Mouse (Mus musculus) liver, embryonic 13.5 days (tissue): ENCODE data around the gene Ldb3. TPM values are rescaled to one million over a fixed set of nuclear protein-coding genes. Genes with fewer than 3 reads are reported as not detected.
A peak's percentile ranks its signal among the peaks of the same experiment; 100 is the strongest.

ENCODE experiments used
- ATAC-seq: fragments of 200-750 bp; cut with Nextera tagmentation; 2 replicates; pipeline ENCODE4 v1.8.0; 2017; ENCODE audit warnings: low read depth, mild to moderate bottlenecking, moderate number of reproducible peaks, moderate library complexity
- DNase-seq: peaks from one replicate; pipeline ENCODE4 v3.0.0; 2022
- H3K27ac ChIP-seq: fragments of 300-500 bp; sonication (generic); 2 replicates; pipeline ENCODE4 v1.5.1; 2015; ENCODE audit warnings: moderate library complexity, mild to moderate bottlenecking, inconsistent platforms
- H3K27me3 ChIP-seq: fragments of 300-500 bp; sonication (generic); 2 replicates; pipeline ENCODE4 v1.6.1; 2015; ENCODE audit warnings: mild to moderate bottlenecking, inconsistent platforms
- H3K36me3 ChIP-seq: fragments of 300-500 bp; sonication (generic); 2 replicates; pipeline ENCODE4 v1.6.1; 2015; ENCODE audit warnings: mild to moderate bottlenecking, inconsistent platforms
- H3K4me1 ChIP-seq: fragments of 300-500 bp; sonication (generic); replicated peaks from 2 replicates; pipeline ENCODE4 v1.6.1; 2015; ENCODE audit warnings: inconsistent platforms
- H3K4me2 ChIP-seq: fragments of 300-500 bp; sonication (generic); 2 replicates; pipeline ENCODE4 v1.6.1; 2015; ENCODE audit warnings: inconsistent platforms, mild to moderate bottlenecking, moderate library complexity
- H3K4me3 ChIP-seq: fragments of 300-500 bp; sonication (generic); replicated peaks from 2 replicates; pipeline ENCODE4 v1.5.1; 2015; ENCODE audit warnings: mild to moderate bottlenecking, inconsistent platforms
- H3K9ac ChIP-seq: fragments of 300-500 bp; sonication (generic); 2 replicates; pipeline ENCODE4 v1.6.1; 2015; ENCODE audit warnings: mild to moderate bottlenecking, inconsistent platforms
- H3K9me3 ChIP-seq: fragments of 300-500 bp; sonication (generic); replicated peaks from 2 replicates; pipeline ENCODE4 v1.6.1; 2016; ENCODE audit warnings: inconsistent platforms
- WGBS: fragments of 180-500 bp; shearing (Covaris S2); methylation state at CpG from one replicate; pipeline ENCODE4 v1.1.7; 2015; ENCODE audit not compliant: insufficient replicate concordance; 5-methylcytosine and 5-hydroxymethylcytosine counted together
- polyA plus RNA-seq: library from polyadenylated mRNA; unstranded; fragments of >200 nt; fragmentation: Nextera tagmentation; extraction: Ambion mirVana; gene quantifications from 2 replicates; pipeline ENCODE4 v1.2.1, GENCODE M21; 2015

The Ldb3 gene
- polyA plus RNA-seq, 1 experiment from 2014 or later: 0.54 TPM

DNA sequence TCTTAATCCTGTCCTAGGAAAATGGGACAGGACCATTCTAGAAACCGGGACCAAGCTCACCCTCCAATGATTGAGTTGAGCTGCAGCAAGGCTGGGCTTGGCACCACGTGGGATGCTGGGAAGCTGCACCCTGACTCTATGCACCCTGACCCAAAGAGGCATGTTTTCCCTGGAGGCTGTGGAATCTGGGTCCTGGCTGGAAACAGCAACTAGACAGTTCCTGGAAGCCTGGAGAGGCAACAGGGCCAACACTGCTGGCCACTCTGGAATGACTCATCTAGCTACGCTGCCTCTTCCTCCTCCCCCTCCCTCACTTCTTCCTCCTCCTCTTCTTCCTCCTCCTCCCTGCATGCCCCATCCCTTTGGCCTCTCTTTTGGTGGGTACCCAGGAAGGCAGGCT lies 34.4 kb downstream of the Ldb3 start:
- WGBS: 35% methylated on average over 3 of the region's 3 CpGs
- no peak for ATAC-seq

DNA sequence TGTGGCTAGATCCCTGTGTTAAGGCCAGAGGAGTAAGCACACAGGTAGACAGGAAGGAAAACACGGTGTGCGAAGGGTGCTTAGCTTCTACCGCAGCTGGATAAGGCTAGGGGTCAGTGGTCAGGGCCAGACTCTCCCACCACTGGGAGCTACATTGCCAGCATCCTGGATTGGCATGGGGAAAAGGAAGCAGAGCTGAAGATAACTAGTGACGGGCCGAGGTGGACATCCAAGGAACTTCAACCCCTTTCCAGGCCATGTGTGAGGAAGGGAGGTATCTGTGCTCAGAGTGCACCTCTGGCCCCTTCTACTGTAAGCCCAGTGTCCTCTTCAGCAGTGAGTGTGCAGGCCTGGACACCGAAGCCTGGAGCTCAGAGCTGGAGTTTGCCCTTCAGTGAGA lies 35.0 kb downstream of the Ldb3 start:
- Histone ChIP-seq H3K9me3 (no peaks in the 10 kb centered on the region), H3K27me3 (peaks cover 27% of the 10 kb centered on the region), H3K27ac (no peak overlapping the region), H3K9ac (no peak overlapping the region), H3K4me1 (peaks cover 9% of the 10 kb centered on the region), H3K4me3 (no peak overlapping the region), H3K36me3 (no peaks in the 10 kb centered on the region), H3K4me2 (no peak overlapping the region)
- DNase-seq (no peak), ATAC-seq (no peak)
- WGBS: 64% methylated on average over 6 of the region's 6 CpGs

More for the DNA sequence above, 34.4 kb downstream of the Ldb3 start:
- no peaks in the 10 kb centered on the region for H3K36me3 ChIP-seq
- H3K4me2 ChIP-seq: no peak overlapping the region
- DNase-seq: no peak
- no peaks in the 10 kb centered on the region for H3K9me3 ChIP-seq
- H3K9ac ChIP-seq: no peak overlapping the region
- H3K27me3 ChIP-seq: peaks cover 21% of the 10 kb centered on the region
- H3K4me1 ChIP-seq: peaks cover 3% of the 10 kb centered on the region; the same call in 1 of the 2 replicates
- H3K4me3 ChIP-seq: no peak overlapping the region
- no peak overlapping the region for H3K27ac ChIP-seq

DNA sequence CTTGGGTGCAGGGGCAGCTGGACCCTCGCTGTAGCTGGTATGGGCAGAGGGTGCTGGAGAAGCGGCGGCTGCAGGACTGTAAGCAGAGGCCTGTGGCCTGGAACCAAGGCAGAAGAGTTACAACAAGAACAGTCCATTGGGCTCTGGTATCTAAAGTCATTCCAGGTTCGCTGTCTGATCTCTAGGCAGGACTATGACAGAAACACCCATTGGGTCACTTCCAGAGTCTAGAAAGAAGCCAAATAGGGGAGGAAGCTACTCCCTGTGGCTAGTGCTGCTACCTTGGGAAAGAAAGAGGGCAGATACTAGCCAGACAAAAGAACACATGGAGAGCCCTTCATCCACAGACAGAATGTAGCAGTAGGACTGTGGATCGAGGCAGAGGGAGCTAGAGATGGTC lies 36.3 kb downstream of the Ldb3 start:
- no peak overlapping the region for H3K4me2 ChIP-seq
- ATAC-seq (no peak), DNase-seq (no peak)
- H3K9ac ChIP-seq: no peak overlapping the region
- no peaks in the 10 kb centered on the region for H3K36me3 ChIP-seq
- H3K4me3 ChIP-seq: no peak overlapping the region
- H3K4me1 ChIP-seq: peaks cover 11% of the 10 kb centered on the region
- WGBS: 53% methylated on average over 5 of the region's 5 CpGs
- peaks cover 39% of the 10 kb centered on the region for H3K27me3 ChIP-seq
- H3K27ac ChIP-seq: no peak overlapping the region
- H3K9me3 ChIP-seq: no peaks in the 10 kb centered on the region

DNA sequence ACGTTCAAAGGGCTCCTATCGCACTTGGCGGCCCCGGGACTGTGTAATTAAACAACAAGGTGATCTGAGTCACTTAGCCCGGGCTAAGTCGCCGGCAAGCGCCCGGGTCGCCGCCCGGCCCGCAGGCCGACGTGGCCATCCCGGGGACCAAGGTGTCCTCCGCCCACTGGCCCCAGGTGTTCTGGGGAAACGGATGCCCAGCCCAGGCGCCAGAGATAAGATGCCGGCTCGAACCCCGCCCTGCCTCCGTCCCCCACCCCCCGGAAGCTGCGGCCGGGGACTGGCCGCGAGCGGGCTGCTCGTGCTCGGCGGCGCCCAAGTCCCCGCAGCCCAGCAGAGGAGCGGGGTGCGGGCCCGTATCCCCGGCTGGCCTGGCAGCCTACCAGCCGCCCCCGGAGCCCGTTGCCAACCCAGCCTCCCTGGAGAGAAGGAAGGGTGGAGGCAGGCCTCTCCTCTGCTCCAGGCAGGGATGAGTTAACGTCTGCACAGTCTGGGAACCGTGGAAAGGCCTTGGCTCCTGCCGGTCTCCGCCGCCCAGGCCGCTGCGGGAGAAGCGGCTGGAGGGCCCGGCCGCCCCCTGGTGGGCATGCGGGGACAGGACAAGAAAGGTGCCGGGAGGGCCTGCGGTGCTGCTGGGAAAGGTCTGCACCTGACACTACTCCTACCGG lies 39.3 kb downstream of the Ldb3 start:
- DNase-seq: peak; percentile 55
- H3K27ac ChIP-seq: no peak overlapping the region
- H3K36me3 ChIP-seq: no peaks in the 10 kb centered on the region
- peaks cover 61% of the 10 kb centered on the region for H3K27me3 ChIP-seq
- H3K9ac ChIP-seq: peak overlapping the region; percentile 71
- ATAC-seq: peak; percentile 84
- H3K4me1 ChIP-seq: peaks cover 11% of the 10 kb centered on the region
- H3K4me2 ChIP-seq: peak overlapping the region; percentile 90
- no peaks in the 10 kb centered on the region for H3K9me3 ChIP-seq
- WGBS: 1% methylated on average over 55 of the region's 55 CpGs
- peak overlapping the region; percentile 67 for H3K4me3 ChIP-seq

DNA sequence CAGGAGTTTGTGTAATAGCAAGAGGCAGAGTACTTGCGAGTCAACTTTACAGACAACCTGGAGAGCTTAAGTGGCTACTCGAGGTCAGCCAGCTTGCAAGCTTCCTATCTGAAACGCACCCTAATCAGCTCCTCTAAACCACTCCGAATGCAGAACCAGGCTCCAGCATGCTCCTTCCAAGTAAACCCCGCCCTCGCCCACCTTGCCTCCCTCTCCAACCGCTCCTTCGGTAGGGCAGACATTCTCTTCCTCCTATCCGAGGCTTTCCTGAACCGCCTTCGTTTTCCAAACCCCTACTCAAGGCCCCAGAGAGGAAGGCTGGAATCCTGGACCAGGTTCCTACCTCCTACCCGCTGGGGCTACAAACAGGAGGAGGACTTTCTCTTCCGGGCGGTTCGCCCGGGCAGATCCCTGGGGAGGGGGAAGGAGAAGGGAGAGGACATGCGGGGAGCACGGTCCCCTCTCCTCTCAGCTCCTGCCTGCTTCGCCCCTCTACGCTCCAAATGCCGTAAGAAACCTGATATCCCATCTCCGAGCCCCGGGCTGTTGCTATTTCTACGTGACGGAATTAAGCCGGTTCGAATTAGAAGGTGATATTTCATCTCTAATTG lies 40.0 kb downstream of the Ldb3 start:
- H3K4me2 ChIP-seq: peak overlapping the region; percentile 90
- H3K4me3 ChIP-seq: peak overlapping the region; percentile 67
- H3K4me1 ChIP-seq: peaks cover 11% of the 10 kb centered on the region
- H3K9ac ChIP-seq: peak overlapping the region; percentile 71
- H3K9me3 ChIP-seq: no peaks in the 10 kb centered on the region
- ATAC-seq: peak; percentile 10; the same call in 1 of the 2 replicates
- no peaks in the 10 kb centered on the region for H3K36me3 ChIP-seq
- peak; percentile 3 for DNase-seq
- peaks cover 64% of the 10 kb centered on the region for H3K27me3 ChIP-seq
- 2% methylated on average over 27 of the region's 27 CpGs for WGBS
- H3K27ac ChIP-seq: no peak overlapping the region

DNA sequence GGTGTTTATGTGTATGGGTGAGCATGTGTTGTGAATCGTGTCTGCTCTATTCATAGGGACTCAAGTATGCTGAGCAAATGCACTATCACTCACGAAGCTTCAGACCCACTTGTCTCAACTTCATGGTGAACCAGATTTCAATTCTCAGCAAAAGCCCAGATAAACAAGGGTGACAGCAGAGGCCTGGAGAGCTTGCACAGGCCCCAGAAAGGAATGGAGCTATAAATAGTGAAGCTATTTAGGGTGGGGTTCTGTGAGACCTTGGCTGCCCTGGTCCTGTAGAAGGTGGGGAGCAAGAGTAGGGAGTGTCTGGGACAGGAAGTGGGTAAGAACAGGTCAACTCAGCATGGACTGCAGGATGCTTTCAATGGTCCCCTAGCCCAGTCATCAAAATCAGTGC lies 43.9 kb downstream of the Ldb3 start:
- 59% methylated on average over 2 of the region's 2 CpGs for WGBS
- Histone ChIP-seq H3K4me3 (no peak overlapping the region), H3K36me3 (no peaks in the 10 kb centered on the region), H3K27me3 (peaks cover 68% of the 10 kb centered on the region), H3K4me2 (no peak overlapping the region), H3K9ac (no peak overlapping the region), H3K27ac (no peak overlapping the region), H3K4me1 (peaks cover 14% of the 10 kb centered on the region), H3K9me3 (no peaks in the 10 kb centered on the region)
- DNase-seq: no peak
- no peak for ATAC-seq

DNA sequence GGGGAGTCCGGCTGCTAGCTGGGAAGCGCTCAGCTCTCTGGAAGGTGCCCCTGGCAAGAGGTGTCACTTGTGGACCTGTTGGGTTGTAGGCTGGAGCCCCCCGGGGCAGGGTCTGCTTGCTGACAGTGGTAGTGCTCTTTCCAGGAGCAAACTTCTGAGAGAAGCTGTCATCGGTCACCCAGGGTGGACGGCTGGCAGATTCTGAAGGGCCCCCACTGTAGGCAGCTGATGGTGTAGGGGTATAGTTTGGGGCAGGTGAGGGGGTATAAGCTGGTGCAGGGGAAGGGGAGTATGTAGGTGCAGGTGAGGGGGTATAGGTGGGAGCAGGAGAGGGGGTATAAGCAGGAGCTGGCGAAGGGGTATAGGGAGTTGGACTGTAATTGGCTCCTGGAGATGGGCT lies 44.5 kb downstream of the Ldb3 start:
- WGBS: 67% methylated on average over 6 of the region's 6 CpGs
- Histone ChIP-seq H3K27me3 (peaks cover 62% of the 10 kb centered on the region), H3K4me3 (no peak overlapping the region), H3K4me2 (no peak overlapping the region), H3K27ac (no peak overlapping the region), H3K36me3 (no peaks in the 10 kb centered on the region), H3K9ac (no peak overlapping the region), H3K4me1 (peaks cover 11% of the 10 kb centered on the region), H3K9me3 (no peaks in the 10 kb centered on the region)
- DNase-seq (no peak), ATAC-seq (no peak)

DNA sequence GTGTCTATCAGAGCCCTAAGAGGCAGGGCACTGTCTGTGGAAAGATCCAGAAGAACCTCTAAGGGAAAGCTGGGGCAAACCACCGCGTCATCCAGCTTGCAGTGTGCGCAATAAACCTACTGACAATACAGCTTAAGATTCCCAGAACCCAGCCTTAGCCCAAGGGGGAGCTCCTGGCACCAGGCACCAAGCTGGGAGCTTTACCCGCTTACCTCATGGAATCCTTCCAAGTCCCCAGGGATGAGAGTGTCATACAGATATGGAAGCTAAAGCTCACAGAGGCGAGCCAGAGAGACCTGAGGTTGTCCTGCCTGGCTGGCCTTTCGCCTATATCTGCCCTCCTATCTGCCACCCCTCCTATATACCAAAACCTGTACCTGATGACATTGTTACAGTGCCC lies 44.9 kb downstream of the Ldb3 start:
- Histone ChIP-seq H3K4me3 (no peak overlapping the region), H3K4me1 (peaks cover 6% of the 10 kb centered on the region), H3K27ac (no peak overlapping the region), H3K4me2 (no peak overlapping the region), H3K36me3 (no peaks in the 10 kb centered on the region), H3K9me3 (no peaks in the 10 kb centered on the region), H3K27me3 (peaks cover 58% of the 10 kb centered on the region), H3K9ac (no peak overlapping the region)
- ATAC-seq (no peak), DNase-seq (no peak)
- 60% methylated on average over 6 of the region's 6 CpGs for WGBS

DNA sequence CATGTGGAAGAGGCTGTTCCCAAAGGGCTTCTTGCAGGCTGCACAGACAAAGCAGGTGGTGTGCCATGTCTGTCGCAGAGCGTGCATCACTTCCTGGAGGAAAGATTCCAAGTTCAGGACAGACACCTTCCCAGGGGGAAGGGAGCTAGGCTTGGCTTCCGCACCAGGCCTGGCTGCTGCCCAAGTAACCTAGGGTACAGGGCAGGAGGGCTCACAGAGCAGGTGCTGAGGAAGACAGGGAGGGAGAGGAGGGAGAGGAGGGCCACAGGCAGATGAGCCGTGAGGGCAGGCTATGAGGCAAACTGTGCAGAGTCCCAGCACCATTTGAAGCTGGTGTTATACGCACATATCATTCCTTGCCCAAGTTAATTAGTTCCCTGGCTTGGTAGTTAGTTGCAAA lies 46.6 kb downstream of the Ldb3 start:
- Histone ChIP-seq H3K36me3 (no peaks in the 10 kb centered on the region), H3K27me3 (peaks cover 42% of the 10 kb centered on the region), H3K4me1 (0 out of 2 replicates have a peak, but pooled peaks cover 2% of the 10 kb centered on the region), H3K4me2 (no peak overlapping the region), H3K4me3 (no peak overlapping the region), H3K9me3 (no peaks in the 10 kb centered on the region), H3K27ac (no peak overlapping the region), H3K9ac (no peak overlapping the region)
- WGBS: 83% methylated on average over 5 of the region's 5 CpGs
- DNase-seq: no peak
- ATAC-seq: no peak

DNA sequence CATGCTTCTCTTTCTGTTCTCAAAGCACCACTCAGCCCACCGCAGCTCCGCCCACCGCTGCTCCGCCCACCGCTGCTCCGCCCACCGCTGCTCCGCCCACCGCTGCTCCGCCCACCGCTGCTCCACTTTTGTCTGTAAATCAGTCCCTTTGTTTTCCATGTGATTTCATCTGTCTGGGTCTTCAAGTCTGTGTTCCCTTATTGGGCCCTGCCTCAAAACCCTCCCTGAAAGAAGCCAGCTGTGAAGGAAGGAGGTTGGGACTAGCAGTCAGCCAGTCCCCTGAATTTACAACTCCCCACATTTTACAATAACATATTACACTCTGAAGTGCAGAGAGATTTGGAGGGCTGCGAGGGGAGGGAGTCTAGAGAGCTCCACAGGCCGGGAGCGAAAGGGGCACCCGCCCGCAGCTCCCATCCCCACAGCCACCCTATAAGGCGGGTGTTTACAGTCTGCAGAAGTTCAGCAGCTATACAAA lies 47.8 kb downstream of the Ldb3 start:
- Histone ChIP-seq H3K9ac (no peak overlapping the region), H3K27me3 (peaks cover 32% of the 10 kb centered on the region), H3K9me3 (no peaks in the 10 kb centered on the region), H3K4me1 (0 out of 2 replicates have a peak, but pooled peaks cover 2% of the 10 kb centered on the region), H3K36me3 (no peaks in the 10 kb centered on the region), H3K27ac (no peak overlapping the region), H3K4me3 (no peak overlapping the region), H3K4me2 (no peak overlapping the region)
- ATAC-seq: no peak
- no peak for DNase-seq
- 9% methylated on average over 17 of the region's 17 CpGs for WGBS

DNA sequence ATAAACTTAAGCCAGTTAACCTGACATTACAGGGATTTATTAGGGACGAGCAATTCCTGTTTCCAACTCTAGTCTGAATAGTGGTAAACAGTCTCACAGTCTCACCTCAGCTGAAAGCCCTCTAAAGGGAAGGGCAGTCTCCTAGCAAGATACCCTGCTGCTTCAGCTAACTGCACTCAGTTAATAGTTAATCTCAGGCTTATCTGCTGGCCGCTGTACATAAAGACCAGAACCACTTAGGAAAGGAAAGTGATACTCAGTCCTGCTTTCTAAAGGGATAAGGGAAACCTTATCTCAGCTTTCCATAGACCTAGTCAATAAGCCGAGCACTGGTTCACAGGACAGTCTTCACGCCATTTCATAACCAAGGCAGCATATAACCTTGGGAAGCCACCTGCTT lies 52.6 kb downstream of the Ldb3 start:
- DNase-seq: no peak

DNA sequence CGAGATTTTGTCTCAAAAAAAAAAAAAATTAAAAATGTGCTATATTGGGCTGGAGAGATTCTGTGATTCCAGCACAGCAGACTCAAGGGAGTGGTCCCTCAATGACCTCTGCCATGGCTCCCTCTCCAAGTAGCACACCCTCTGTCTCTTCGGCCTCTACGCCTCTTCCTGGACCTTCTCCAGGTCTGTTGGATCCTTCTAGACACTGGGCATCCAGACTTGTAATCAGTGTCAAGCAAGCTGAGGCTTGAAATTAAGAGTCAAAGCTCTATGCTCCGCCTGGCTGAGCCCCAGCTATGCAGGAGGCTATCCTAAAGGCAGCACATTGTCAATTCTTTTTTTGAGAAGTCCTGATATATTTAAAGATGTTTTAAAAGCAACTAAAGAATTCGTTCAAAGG lies 54.9 kb downstream of the Ldb3 start:
- H3K27ac ChIP-seq: no peak overlapping the region
- no peaks in the 10 kb centered on the region for H3K9me3 ChIP-seq
- ATAC-seq (no peak), DNase-seq (no peak)
- H3K4me2 ChIP-seq: no peak overlapping the region
- 58% methylated on average over 5 of the region's 5 CpGs for WGBS
- no peaks in the 10 kb centered on the region for H3K36me3 ChIP-seq
- no peak overlapping the region for H3K4me3 ChIP-seq
- no peak overlapping the region for H3K9ac ChIP-seq
- H3K4me1 ChIP-seq: no peaks in the 10 kb centered on the region
- H3K27me3 ChIP-seq: peaks cover 3% of the 10 kb centered on the region

More for the DNA sequence above, 52.6 kb downstream of the Ldb3 start:
- Histone ChIP-seq H3K9ac (no peak overlapping the region), H3K4me1 (0 out of 2 replicates have a peak, but pooled peaks cover under 1% of the 10 kb centered on the region), H3K27ac (no peak overlapping the region), H3K4me2 (peak overlapping the region; percentile 28; the same call in 1 of the 2 replicates), H3K9me3 (no peaks in the 10 kb centered on the region), H3K4me3 (no peak overlapping the region), H3K27me3 (peaks cover 4% of the 10 kb centered on the region; the same call in 1 of the 2 replicates), H3K36me3 (no peaks in the 10 kb centered on the region)
- ATAC-seq: no peak
- 43% methylated on average over 4 of the region's 4 CpGs for WGBS
